Mouse (Mus musculus): ENCODE measurements at regions not wholly inside any gene's neighbourhood (a gene's known extent, or its start where the extent isn't known, plus 50 kb on each side); places are given as distances from the start of the nearest gene placed in this dataset.

DNA sequence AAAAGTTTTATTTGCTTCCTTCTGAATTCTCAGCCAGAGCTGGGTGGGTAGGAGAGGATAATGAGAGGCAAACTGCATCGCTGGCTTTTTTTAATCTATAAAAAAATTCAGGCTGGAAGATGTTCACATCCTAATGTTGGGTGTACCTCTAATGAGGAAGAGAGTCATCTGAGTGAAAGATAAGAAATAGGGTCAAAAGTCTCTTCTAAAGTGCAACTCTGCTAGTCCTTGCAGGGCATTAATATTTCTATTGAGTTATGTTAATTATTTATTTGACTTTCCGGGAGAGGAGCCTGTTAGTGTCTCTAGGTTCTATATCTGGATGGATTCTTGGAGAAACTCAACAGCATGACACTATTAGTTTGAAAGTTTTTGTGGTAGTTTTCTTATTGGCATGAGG, 182.2 kb upstream of the Camk1g start:
- DNase-seq = no peak

DNA sequence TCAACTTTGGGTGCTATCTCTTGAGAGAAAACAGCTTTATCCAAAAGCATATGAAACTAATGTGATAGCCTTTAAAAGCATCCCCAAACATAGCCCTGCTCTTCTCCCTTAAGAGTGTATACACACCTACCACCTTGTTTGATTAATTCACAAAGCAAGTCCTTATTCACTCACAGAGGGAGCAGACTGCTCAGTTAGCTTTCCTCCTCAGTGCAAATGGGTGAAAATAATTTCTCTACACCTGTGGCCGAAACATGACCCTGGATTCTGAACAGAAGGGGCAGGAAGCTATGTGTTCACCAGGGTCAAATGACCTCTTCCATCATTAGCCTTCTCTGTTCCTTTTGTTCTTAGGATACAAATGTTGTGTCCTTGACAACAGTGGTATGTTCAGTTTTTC, 181.2 kb upstream of the Camk1g start:
- no peak for DNase-seq

DNA sequence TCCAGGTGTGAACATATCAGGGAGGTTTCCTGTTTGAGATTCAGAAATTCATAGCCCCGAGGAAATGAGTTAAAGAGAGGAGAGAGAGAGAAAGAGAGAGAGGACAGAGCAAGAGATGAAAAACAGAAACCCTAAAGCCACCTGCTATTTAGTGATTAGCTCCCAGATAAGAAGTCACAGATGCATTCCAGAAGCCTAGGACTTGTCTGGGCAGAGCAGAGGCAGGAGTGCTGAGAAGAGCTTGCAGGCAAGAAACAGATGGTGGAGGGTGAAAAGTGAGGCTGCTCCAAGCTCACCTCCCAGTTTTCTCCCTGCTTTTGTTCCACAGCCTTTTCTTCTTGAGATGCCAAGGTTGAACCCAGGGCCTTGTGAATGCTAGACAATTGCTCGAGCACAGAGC, 180.7 kb upstream of the Camk1g start:
- DNase-seq = no peak

DNA sequence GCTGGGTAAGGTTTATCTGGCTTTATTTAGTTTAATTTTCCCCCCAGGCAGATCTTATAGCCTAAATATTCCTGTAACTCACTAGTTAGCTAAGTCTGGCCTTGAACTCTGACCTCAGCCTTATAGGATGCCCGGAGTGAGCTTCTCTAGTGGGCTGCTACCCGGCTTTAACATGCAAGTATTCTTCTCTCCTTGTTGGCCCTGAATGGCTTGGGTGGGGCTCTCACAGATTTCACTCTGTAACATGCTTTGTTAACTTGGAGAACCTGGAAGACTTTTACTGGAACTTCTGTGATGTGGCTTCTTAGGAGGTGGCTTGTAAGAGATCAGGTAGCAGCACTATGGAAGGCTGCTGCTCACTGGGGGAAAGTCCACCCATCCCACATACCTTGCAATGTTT, 177.3 kb upstream of the Camk1g start:
- no peak for DNase-seq

DNA sequence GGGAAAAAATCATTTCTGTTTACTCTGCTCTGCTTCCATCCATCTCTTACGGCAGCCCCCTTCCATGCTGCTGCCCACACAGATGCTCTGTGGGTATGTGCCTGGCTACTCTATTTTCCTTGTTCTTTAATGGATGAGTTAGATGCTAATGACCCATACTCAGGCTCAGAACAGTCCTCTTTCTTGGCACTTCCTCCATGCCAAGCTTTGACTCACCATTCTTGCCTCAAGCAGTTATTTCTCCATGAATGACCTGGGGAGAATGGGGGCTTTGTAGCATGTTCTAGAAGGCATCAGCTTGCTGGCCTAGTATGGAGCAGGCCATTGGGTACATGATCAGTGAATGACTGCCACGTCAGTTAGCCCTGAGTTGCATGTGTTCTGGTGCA, 175.9 kb upstream of the Camk1g start:
- no peak for DNase-seq

DNA sequence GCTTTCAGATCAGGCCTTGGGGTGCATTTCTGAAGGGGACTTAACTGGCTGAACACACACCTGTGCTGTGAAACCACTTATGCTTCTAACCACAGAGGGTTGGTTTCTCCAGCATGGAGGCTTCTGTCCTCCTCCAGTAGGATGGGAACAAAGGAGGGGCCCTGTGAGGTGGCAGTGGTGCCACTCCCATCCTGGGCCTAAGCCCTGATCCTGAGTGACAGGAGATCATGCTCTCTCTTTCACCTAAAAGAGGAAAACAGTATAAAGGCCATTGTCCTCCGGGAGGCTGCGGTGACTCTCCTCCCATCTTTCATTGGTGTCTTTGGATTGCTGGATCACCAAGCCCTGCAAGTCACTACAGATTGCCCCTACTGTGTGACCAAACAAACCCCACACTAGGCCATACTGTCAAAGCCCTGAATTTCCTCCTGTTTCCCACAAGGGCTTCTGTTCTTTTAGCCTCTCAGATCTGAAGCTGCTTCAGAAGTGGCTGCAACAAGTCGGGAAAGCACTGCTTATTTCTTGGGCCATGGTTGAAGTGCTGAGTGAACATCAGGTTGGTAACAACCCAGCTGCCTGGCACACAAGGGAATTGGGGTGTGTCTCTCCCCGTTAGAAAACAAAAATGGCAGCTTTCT, 175.4 kb upstream of the Camk1g start:
- DNase-seq = no peak

DNA sequence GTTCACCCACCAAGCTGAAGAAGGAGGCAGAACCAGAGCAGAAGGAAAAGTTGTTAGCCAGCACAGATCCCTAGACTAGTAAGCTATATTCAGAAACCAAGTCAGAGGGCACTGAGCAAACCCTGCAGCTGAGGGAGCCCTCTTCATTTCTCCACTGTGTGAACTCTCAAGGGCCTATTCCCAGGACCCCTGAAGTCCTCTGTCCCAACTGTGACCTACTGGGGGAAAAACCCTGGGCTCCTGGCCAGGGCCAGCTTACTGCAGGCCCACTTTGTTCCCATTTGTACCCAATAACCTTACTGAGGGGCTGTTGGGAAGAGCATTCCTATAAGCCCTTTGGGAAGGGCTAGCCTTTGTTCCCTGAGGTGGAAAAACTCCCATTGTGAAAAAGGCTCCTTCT, 174.7 kb upstream of the Camk1g start:
- DNase-seq = no peak

DNA sequence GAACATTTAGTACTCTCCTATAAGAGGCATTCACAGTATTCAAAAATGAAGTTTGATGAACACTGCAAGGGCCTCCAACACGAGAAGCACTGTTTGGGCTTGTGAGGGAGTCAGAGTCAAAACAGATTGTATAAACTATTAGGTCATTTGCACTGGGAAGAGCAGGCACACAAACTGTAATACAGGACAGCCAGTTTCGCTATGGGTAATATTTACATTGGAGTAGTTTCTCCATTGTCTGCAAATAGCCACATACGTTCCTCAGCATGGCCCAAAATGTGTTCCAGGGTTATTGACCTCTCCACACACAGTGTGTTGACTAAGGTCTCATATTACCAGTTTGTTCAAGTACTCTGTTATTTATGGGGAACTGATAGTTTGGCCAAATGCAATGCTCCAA, 173.7 kb upstream of the Camk1g start:
- DNase-seq = no peak

DNA sequence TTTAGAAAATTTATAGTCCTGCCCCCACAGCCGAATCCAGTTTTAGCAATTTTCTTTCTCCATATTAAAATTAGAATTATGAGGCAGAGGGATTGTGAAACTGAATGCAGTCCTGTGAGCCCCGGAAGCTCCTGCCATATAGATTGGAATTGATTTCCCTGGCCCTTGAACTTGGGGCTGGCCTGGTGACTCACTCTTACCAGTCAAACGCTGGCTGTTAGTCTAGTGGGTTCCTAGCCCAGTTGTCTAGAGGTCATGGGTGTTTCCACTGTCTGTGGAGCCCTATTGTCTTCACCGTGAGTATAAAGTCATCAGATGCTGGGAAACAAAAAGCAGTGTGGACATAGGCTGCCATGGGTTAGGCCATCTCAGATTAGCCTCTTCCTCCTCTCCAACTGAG, 173.2 kb upstream of the Camk1g start:
- DNase-seq = no peak

DNA sequence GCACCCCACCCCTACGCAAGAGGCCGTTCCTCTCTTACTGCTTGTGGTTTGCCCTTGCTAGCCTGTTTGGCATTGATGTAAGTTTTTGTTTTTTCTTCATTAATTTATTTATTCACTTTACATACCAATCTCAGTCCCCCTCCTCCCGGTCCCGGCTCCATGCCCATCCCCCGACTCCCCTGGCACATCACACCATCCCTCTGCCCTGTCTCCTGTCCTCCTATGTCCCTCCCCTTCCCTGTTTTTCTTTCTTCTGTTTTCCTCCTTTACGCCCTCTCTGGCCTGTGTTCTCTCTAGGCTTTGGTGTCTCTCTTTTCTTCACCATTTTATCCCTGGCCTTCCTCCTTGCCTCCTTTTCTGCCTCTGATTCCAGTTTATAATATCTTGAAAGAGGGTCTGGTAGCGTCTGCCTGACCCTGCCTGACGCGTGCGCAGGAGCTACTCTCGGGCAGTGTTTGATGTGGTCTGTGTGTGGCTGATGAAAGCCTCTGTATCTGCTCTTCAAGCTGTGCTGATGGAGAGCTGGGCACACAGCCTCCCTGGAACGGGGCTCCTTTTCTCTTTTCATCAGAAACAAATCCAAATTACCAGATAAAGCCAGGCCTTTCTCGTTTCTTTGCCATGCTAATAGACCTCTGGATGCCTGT, 172.0 kb upstream of the Camk1g start:
- DNase-seq = no peak

DNA sequence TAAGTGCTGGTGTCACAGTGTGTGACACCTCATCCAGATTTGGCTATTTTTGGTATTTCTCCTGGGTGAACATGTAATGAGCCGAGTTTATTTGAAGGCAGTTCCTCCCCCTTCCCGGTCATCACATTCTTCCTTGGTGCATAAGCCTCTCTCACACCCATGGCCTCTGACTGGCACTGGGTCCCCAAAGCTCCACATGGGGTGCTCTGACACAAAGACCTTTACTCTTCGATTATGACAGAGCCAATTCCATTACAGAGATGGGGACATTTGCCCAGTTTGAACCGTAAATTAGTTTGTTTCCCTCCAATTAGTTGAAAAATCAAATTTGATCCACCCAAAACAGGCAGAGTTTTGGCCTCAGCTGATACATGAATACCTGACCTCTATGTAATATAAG, 171.2 kb upstream of the Camk1g start:
- no peak for DNase-seq

DNA sequence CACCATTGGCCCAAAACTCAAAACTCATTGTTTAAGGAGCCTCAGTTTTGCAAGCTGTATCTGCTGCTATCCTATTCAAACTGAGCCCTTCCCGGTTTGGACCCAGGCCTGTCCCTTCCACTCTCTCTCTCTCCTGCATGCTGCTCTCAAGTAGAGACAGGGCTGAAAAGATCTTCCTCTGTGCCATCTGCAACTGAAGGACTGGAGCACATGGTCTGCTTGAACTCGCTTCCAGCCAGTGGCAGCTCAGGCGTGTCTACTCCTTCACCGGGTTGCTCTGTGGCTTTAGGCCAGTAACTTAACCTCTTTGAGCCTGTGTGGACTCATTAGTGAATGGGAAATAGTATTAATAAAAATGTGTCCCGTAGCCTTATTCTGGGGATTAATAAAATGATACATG, 170.4 kb upstream of the Camk1g start:
- no peak for DNase-seq

DNA sequence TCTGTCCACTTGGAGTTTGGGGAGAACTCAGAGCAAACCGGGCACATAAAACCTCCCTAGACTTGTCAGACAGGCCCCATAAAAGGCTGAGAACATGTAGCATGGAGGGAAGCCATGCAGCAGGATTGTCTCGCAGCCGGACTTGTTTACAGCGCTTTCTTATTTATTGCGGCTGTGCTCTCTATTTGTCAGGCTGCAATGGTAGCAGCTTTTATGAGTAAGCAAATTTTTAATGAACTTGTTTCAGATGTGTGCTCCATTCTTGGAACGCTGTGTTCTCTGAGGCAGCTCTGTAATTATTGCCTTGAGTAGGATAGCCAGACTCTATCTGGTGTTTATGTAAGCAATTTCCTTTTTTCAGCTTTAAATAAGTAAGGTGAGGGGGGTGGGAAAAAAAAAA, 169.2 kb upstream of the Camk1g start:
- peak; percentile 17 for DNase-seq

DNA sequence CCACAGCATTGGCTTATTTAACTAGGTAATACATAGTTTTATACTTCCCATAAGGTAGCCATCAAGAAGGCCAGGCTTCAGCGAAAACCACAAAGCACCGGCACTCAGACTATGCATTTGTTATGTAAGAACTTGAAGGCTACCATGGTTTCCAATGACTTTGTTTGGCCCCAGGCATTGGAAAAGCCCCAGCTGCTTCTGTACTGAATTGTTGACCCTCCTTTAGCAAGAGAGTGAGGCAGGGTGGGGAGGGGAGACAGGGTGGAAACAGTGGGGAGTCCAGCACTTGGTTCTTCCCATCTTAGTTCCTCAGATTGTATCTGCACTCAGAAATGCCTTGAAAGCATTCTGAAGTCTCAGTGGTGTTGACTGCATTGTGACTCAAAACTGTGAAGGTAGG, 168.3 kb upstream of the Camk1g start:
- no peak for DNase-seq

DNA sequence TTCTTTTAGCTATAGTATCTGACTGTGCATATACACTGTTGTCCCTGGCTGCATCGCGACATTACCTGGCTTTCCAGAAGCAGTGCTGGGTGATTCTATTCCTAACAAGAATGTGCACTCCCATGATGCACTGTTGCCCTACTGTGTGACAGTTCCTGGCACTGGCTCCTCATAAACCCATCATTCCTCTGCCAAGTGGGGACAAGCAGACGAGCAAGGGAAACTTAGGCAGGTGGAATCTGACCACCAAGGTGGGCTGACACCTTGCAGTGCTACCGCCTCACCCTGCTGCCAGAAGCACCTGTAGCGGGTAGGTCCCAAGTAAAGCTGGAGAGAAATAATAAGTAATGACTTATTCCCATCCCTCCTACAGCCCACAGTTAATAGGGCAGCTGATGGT, 167.5 kb upstream of the Camk1g start:
- no peak for DNase-seq

DNA sequence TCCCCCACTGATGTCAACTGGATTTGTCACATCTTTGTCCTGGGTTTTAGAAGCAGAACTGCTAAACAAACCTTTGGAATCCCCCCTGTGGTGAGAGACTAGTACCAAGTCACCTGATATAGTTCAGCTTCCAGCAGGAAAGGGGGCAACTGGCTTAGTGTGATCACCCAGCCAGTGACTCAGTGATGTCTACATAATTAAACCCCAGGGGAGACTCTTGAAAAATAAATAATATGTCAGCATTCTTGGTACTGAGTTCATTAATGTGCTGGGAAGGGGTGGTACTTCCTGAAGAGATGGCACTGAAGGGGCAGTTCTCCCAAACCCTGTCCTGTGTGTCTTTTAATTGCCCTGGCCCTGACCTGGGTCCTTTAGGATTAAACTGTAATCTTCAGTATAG, 166.5 kb upstream of the Camk1g start:
- DNase-seq = no peak

DNA sequence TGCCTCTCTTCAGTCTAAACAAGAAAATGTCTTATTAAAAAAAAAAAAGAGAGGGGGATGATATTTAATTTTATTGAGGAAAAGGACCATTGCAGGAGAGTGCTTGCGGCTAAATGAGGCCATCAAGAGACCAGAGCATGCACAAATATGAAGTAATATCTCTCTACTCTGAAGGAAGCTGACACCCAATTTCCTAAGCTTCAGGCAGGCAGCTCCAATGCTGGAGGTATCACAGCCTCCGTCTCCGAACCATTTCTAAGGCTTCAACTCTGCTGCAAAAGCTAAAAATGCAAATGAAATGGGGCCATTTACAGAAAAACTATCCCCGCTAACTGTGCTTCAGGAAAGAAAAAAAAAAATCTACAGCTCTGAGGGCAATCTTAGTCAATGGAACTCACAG, 164.4 kb upstream of the Camk1g start:
- DNase-seq = no peak

DNA sequence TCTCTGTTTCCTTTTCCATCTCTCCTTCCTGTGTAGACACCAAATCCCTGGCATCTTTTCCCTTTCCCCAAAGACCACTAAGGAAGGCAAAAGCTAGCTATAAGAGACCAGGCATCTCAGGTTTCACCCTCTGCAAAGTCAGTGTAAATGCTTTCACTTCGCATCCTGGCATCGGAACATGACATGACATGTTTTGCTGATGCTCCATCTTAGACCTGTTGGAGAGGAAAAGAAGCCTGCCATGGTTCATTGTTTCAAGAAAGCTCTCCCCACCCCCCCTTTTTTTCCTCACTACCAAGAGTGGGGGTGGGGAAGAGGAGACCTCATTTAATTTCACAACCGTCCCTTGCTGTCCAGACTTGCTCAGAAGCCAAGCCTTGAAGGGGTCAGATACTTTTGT, 156.4 kb upstream of the Camk1g start:
- no peak for DNase-seq

DNA sequence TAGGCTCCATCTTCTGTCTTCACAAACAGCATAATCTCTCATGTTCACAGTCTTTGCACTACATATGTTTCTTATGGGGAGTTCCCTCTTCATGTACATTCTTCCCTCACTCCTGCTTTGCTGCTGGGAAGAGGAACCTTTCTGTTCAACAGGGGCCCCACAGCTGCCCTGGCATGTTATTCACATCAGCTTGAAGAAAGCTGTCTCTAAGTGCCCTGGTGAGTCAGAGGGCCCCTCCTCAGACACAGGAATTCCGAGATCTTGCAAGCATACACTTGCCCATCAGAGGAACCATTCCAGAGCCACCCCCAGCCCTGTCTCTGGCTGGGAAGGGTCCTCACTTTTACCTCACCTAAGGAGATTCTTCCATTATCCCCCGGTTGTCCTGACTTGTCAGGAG, 151.9 kb upstream of the Camk1g start:
- DNase-seq = no peak

DNA sequence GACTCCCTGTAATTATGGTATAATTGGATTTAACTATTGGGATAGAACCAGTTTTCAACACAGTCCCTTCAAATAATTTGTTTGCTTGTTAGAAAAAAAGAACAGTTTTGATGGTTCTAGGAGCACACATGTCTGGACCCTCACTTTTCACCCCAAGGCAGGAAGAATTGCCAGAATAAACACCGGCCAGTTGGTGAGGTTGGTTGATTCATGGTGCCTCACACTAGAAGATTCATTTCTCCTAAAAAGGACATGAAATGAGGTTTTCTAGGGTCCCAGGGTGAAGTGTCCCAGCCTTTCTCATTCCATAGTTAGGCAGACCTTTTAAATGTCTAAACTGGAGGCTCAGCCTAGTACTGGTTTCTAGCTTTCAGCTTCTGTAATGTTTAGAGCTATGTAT, 148.7 kb upstream of the Camk1g start:
- DNase-seq = no peak

DNA sequence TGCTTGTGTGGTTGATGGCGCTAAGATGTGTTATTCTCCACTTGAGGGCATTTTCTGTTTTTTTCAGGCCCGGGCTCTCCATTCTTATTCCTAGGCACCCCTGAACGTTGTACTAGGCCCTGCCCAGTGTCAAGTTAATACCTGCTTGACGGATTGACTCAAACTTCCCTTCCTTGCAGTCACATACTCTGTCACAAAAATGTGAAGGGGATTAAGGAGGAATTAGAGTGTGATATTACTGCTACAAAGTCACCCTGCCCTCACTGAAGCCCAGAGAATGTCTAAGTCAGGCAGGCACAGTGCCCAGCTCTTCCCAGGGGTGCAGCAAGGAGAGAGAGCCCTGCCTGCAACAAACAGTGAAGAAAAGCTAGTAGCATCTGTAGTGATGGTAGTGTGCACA, 147.9 kb upstream of the Camk1g start:
- DNase-seq = no peak

DNA sequence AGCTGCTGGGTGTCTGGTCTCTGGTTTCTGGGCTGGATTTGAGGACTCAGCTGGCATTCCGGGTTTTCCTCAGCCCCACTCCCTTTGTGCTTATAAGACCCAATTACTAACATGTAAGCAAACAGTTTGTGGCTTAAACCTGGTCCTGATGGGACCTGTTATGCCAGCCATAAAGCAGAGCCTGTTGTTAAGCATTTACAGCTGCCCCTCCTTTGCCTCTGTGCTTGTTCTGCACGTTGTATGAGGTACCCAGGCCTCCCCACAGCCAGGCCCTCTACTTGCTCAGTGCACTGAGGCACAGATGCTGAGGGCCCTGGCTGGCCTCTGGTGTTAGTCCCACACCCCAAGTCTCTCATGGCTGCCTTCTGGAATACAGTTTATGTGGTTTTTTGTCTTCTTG, 147.2 kb upstream of the Camk1g start:
- DNase-seq = no peak

DNA sequence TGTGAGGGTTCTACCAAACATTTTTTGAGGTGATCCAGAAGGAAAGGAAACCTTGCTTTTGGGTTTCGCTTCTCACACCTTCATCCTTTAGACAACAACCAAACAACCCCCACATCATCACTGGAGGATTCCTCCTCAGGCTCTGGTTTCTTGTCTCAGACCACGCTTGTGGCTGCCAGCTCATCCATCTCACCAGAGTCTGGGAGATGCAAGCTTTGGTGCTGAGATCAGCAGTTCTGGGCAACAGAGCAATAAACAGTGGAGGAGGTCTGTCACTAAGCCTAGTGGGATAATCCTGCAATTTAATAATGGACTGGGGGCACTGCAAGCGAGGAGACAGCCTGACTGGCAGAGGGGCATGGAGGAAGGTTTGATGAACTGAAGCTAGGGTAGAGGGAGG, 146.3 kb upstream of the Camk1g start:
- DNase-seq = no peak

DNA sequence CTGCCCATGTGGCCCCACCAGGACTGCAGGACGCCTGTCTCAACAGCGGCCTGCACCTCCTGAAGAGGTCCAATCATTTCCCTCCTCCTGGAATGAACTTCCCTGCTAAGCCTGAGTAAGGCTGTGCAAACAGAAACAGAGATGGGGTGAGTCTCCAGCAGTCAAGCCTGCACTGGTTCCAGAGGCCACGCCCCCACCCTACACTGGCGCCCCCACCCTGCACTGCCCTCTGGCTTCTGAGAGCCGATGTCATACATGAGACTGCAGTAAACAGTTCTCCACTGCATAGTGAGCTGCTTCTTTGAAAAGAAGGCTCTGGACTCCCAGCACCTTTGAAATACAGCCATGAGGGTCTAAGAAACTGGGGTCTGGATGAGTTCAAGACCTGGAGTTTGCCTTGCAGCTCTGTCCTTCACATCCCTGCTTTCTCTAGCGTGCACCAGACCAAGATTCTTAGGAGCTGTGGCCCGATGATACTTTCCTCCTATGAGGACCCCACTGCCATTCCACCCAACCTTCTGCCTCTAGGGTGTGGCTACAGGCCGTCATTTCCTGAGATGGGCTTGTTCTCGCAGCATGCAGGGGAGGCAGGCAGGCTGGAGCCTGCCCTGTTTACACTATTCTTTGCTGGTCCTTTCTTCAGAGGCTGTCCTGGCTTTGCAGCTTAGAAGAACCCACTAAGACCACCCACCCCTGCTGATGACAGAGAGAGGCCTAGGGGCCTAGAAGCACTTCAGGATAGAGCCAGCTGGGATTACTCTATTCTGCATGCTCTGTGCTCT, 144.0 kb upstream of the Camk1g start:
- DNase-seq = no peak

Measured in kidney, adult 11 months (tissue).